Mouse (Mus musculus): ENCODE results near the gene Lrrc4c. TPM values are rescaled to one million over a fixed set of nuclear protein-coding genes. Genes with fewer than 3 reads are reported as not detected.

Lrrc4c gene
- polyA plus RNA-seq (2017; shearing (Covaris generic)), result 1 to 10 TPM in 1 of 2 experiments, not detected in 1; 1.0 TPM

DNA sequence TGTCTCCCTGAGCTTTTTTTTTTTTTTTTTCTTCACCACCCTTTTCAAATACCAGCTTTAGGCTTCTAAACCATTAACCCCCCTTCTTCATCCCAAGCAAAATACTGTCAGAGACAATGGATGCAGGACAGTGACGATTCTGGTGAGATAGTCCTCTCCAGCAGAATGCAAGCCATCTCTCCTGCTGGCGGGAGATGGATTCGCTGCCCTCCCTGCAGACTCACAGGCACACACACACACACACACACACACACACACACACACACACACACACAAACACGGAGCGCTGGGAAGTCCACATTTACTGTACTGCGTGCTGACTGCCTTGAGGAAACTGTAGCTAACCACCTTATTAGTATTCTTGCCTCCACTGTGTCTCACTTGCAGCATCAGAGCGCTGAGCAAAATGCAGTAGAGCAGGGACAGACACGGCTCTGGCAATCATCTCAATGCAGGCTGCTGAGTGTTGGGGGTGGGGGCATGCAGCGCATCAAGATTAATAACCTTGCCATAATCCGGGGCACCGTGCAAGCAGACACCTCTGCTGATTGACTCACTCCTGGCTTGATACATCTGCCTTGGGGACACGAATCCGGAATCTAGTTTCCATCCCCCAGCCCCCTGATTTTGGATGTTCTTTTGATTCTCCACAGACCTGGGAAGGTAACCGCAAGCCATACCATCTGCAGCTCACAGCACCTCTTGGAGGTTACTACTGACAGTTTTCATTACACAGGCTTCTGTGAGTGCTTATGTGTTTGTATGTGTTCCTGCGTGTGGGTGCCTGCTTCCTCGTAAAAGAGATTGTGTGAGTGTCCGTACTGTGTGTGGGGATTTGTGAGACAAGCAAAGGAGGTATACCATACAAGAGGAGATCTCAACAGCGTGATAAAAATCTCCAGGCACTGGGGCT, at the start of gene Lrrc4c:
Lrrc4c (plus strand) TSS at position 783 of the 913 bp plus-strand sequence.

Measured in inflammation-experienced regulatory T-cells (primary cell).